Mouse (Mus musculus) thymus, postnatal 36 days (tissue): Measurements from ENCODE around the gene Ccdc85b.

Experiments used
- DNase-seq, 2 experiments: peaks; one replicate each; pipeline ENCODE4 v3.0.0; 2022; ENCODE audit warnings: mixed read lengths in 2 of 2

The Ccdc85b gene

GRCm38 (mm10) chr19:5457746-5458442, at the start of gene Ccdc85b:
Ccdc85b (minus strand) TSS chr19:5457894.
- no peak for DNase-seq

DNA sequence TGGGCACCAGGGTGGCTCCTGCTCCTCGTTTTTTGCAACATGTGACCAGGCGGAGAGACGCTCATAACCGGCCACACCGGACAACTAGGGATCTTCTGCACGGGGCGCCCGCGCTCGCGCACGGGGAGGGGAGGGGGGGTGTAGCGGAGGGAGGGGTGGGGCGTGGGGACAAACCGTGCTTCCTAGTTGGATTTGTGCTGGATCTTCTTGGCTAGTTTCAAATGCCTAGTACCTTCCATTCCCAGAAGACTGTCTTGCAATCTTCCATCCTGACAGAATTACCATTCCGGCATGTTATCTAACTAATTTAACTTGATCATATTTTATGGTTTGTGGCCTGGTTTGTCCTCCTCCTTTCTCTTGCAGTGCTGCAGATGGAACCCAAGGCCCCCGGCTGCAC, 46.0 kb upstream of the Ccdc85b start, which contains the start of gene 1700020D05Rik:
Gene 1700020D05Rik (minus strand): TSS at position 101 of the 400 bp plus-strand sequence.
- no peak for DNase-seq

GRCm38 (mm10) chr19:5500330-5500875, 42.7 kb upstream of the Ccdc85b start:
- no peak for DNase-seq

DNA sequence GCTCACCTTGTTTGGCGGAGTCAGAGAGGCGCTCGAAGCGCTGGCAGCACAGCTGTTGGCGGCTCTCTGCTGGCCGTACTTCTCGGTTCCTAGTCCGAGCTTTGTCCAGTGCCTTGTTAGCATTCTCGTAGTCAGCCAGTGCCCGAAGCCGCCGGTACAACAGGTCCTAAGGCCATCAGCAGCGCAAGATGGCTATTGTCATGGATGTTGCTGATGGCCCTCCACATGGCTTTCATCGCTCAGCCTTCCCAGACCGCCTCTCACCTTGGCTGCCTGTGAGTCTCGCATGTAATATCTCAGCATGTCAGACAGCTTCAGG, 38.3 kb upstream of the Ccdc85b start:
- no peak for DNase-seq

DNA sequence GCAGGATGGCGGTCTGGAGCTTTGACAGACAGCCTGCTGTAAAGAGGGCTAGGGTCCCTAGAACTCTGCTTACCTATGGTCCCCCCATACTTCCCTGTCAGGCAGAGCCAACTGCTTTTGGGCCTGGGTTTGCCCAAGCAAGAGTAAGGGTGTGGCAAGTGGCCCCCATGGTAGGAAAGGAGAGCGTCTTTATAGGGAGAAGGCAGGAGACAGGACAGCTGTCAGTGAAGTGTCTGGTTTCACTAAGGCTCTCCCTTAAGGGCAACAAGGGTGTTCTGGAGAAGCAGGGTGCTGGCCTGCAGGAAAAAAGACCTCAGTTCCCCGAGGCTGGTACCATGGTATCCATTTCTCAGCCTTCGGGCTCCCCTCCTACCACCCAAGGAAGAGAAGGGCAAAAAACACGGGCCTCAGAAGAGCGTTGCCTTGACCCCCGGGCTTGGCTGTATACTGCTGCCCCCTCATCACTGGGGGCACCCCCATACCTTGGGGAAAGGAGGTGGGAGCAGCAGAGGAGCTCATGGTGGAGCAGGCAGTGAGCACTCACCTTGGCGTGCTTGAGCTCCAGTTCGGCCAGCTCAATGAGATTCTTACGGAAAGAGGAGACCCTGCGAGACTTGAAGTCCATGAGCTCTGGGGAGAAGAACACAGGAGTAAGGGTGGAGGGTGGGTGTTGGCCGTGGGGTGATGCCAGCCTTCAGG, 37.8 kb upstream of the Ccdc85b start:
- no peak for DNase-seq

- DNase-seq, result no peak
Observed at GRCm38 (mm10) chr19:5494314-5494713, 36.6 kb upstream of the Ccdc85b start.

DNA sequence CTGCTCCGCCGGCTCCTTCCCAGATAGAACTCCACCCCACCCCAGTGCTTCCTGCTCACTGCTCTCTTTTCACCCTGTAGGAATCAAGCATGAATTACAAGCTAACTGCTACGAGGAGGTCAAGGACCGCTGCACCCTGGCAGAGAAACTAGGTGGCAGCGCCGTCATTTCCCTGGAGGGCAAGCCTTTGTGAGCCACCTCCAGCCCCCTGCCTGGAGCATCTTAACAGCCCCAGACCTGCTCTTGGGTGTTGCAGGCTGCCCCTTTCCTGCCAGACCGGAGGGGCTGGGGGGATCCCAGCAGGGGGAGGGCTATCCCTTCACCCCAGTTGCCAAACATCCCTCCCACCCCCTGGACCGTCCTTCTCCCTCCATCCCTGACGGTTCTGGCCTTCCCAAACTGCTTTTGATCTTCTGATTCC, 35.6 kb upstream of the Ccdc85b start:
- DNase-seq, result peak; percentile 3 to 38

- no peak for DNase-seq
Observed at GRCm38 (mm10) chr19:5492641-5493040, 34.9 kb upstream of the Ccdc85b start.

DNA sequence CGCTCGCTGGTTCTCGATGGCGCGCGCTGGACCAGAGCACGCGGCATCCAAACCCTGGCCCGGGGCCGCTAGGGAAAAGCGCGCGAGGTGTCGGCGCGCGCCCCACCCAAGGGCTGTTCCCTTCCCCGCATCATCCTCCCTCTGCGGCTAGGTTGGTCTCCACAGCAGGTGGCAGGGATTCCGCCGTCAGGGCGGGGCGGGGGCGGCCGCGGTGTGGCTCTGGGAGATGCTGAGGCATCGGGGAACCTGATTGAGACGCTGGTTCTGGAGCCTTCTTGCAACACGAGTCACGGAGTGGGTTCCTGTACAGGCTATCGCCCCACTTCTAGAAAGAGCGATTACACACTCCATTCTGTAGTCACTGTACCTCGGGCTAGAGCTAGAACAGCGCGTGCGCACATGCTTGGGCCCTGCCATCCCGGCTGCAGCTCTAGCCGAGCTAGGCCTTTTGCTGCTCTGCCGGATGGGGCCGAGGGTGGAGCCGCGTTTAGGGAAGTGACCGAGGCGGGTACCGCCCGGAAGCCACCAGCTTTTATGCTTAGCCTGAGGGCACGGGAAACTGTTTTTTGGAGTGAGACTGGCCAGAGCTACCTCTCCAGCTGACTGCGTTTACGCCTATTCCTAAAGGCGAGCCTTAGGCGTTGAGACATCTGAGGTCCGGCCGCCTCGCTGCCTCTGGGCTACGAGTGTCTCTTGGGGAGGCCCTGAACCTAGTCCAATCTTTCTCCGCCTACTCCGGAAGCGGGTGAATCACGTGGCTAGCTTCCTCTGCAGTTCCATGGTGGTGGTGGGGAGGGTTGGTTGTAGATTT, 33.4 kb upstream of the Ccdc85b start:
- peak; percentile 85 to 88 for DNase-seq

- peak; percentile 95 to 98 for DNase-seq
Observed at GRCm38 (mm10) chr19:5490313-5490897, 32.7 kb upstream of the Ccdc85b start, which contains the start of gene Cfl1. Cfl1 (plus strand) TSS chr19:5490455.

GRCm38 (mm10) chr19:5489721-5490120, 32.0 kb upstream of the Ccdc85b start:
- peak in 1 of 2 experiments; percentile 8 for DNase-seq

GRCm38 (mm10) chr19:5488878-5489571, 31.3 kb upstream of the Ccdc85b start:
- DNase-seq, result peak; percentile 98 to 99

DNA sequence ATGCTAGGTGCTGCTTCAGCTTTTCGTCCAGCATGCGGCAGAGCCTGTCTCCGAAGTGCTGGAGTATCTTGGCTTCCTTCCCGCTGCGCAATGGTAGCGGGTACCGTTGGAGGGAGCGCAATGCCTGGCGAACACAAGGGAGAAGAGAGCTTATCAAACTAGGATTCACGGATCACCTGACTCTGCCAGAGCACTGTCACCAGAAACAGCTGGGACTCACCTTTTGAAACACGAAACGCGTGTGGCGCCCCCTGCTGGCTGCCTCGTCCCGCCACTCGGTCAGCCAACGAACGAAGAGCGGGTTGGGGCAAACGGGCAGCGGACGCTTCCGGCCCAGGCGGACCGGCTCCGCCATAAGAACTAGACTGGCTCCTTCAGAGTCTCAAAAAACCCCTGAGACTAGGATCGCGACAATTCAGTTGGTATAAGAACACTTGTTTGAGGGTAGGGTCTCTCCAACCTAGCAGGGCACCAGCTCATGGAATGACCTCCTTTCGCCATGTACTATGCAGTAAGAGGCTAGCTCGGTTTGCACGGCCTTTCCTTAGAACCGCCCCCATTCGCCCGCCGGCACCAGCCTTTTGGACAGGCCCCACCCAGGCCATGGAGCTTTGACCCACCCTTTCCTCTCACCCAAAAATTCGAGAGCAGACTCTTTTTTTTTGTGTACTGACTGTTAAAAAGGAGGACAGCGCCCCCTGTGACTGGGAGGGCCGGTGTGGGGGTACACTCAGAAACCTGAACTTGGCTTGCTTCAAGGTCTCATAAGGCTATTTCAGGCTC, 30.3 kb upstream of the Ccdc85b start, which contains the start of gene Mus81:
Gene Mus81 (minus strand): TSS at position 635 of the 783 bp plus-strand sequence.
- DNase-seq, result peak; percentile 94 to 96

DNA sequence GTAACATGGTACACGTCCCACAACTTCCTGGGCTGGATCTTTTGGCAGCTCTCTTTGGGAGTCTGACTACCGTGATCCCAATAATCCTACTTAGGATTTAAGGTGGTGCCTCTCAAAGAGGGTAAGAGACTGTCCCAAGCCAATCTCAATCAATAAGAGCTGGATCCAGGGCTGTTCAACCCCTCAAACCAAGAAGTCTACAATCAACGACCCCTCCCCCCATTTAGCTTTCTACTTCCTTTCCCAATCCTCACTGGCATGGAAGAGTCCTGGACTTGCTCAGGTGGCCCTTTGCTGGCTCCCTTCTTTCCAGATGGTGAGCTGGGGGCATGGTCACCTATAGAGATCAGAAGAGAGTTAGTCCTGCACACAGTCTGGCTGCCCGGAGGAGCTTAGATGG, 29.1 kb upstream of the Ccdc85b start:
- DNase-seq, result no peak

DNA sequence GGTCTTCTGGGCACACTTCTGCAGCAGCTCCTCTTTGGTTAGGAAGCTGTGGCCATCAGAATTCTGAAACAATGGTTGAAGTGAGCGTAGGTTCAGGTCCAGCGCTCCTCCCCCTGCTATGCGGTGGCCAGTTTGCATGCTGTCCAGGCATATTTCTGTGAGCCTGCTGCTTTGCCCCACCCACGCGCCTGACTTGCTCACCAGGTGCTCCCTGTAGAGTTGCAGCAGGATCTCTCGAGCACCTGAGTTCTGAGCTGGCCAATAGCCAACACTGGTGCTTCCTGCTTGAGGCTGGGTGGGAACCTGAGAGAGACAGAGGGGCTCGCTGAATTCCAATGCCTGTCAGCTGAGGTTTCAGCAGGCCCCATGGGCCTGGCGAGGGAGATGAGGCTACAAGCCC, 28.6 kb upstream of the Ccdc85b start:
- no peak for DNase-seq

DNA sequence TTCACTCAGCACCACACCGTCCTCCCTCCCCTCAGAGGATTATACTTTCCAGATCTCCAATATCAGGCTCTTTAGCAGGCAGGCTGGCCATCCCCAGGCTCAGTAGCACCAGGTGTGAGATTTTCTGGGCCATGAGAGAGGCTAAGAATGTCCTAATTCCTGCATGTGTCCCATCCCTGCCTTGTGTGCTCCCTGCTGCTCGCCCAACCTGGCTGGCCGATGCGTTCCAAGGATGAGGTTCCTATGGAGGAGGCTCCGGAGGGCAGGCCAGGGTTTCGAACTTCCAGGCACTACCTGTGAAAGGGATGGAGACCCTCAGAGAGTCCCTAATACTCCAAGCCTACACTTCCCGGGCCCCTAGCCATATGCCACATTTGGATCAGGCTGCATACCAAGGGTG, 28.1 kb upstream of the Ccdc85b start:
- no peak for DNase-seq

GRCm38 (mm10) chr19:5485371-5485770, 27.7 kb upstream of the Ccdc85b start:
- DNase-seq, result no peak

DNA sequence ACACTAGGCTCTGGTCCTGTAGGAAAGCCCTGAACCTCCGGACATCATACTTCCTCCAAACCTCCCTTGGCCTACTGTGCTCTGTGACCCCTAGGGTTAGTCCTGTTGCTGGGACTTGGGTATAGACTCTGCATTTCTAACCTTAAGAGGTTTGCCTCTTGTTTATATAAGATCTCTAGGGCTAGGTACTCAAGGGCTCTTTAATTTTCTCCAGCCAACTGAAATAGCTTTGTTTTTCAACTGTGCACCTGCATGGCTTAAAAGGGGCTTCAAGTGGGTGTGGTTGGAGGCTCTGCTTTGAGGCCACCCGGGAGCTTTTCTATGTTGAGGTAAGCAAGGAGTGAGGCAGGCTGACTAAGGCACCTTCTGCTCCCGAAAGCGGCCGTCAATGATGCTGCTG, 26.8 kb upstream of the Ccdc85b start:
- no peak for DNase-seq

- DNase-seq, result no peak
Observed at GRCm38 (mm10) chr19:5483386-5484359, 26.0 kb upstream of the Ccdc85b start.

DNA sequence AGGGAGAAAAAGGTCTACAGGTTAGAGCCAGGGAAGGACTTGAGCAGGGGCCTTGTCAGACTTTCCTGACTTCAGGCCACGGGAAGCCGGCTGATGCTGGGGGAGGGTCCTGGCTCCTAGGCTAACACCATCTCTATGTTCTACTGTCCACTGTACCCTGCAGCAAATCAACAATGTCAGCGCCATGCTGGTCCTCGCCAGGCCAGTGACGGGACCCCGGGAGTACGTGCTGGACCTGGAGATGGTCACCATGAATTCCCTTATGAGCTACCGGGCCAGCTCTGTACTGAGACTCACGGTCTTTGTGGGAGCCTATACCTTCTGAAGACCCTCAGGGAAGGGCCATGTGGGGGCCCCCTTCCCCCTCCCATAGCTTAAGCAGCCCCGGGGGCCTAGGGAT, 23.7 kb upstream of the Ccdc85b start:
- DNase-seq, result no peak
